Mouse (Mus musculus): Measurements from ENCODE around the gene Ift57. TPM values are rescaled to one million over a fixed set of nuclear protein-coding genes. Genes with fewer than 3 reads are reported as not detected.

Gene Ift57
- polyA plus RNA-seq, 1 experiment from 2014 or later = 12.0 TPM

GRCm38 (mm10) chr16:49801399-49801798, 102.4 kb downstream of the Ift57 start:
- no peak overlapping the region for H3K4me3 ChIP-seq (ENCODE audit: low read depth, low read length)
- no peak overlapping the region for H3K9ac ChIP-seq (ENCODE audit: low read depth, low read length)
- no peak overlapping the region for H3K4me2 ChIP-seq
- no peaks in the 10 kb centered on the region for H3K36me3 ChIP-seq (ENCODE audit: control insufficient read depth, insufficient read depth, low read length)
- H3K4me1 ChIP-seq (replicated peaks; ENCODE audit: control insufficient read depth, insufficient read depth, low read length) = peaks cover 46% of the 10 kb centered on the region
- H3K27me3 ChIP-seq (replicated peaks; ENCODE audit: control insufficient read depth, insufficient read depth, low read length) = no peaks in the 10 kb centered on the region
- DNase-seq (ENCODE audit: low spot score) (no peak), ATAC-seq (replicated peaks; ENCODE audit: low FRiP score) (no peak)
- H3K9me3 ChIP-seq (ENCODE audit: control insufficient read depth, low read length) = no peaks in the 10 kb centered on the region
- WGBS = 42% methylated on average over 5 of the region's 5 CpGs
- H3K27ac ChIP-seq (ENCODE audit: low read depth, low read length) = peak overlapping the region; percentile 99; the same call in 1 of the 2 replicates

GRCm38 (mm10) chr16:49802993-49803392, 104.0 kb downstream of the Ift57 start:
- Histone ChIP-seq H3K9ac (ENCODE audit: low read depth, low read length) (no peak overlapping the region), H3K4me3 (ENCODE audit: low read depth, low read length) (no peak overlapping the region), H3K27me3 (replicated peaks; ENCODE audit: control insufficient read depth, insufficient read depth, low read length) (no peaks in the 10 kb centered on the region), H3K4me2 (no peak overlapping the region), H3K9me3 (ENCODE audit: control insufficient read depth, low read length) (no peaks in the 10 kb centered on the region), H3K36me3 (ENCODE audit: control insufficient read depth, insufficient read depth, low read length) (no peaks in the 10 kb centered on the region), H3K27ac (ENCODE audit: low read depth, low read length) (no peak overlapping the region), H3K4me1 (replicated peaks; ENCODE audit: control insufficient read depth, insufficient read depth, low read length) (peaks cover 50% of the 10 kb centered on the region)
- ATAC-seq (replicated peaks; ENCODE audit: low FRiP score) (no peak), DNase-seq (ENCODE audit: low spot score) (no peak)
- WGBS = 82% methylated on average over 2 of the region's 2 CpGs

GRCm38 (mm10) chr16:49803932-49804461, 105.0 kb downstream of the Ift57 start:
- Histone ChIP-seq H3K4me1 (replicated peaks; ENCODE audit: control insufficient read depth, insufficient read depth, low read length) (peaks cover 45% of the 10 kb centered on the region), H3K9ac (ENCODE audit: low read depth, low read length) (peak overlapping the region; percentile 69), H3K27ac (ENCODE audit: low read depth, low read length) (peak overlapping the region; percentile 75), H3K27me3 (replicated peaks; ENCODE audit: control insufficient read depth, insufficient read depth, low read length) (no peaks in the 10 kb centered on the region), H3K9me3 (ENCODE audit: control insufficient read depth, low read length) (no peaks in the 10 kb centered on the region), H3K36me3 (ENCODE audit: control insufficient read depth, insufficient read depth, low read length) (no peaks in the 10 kb centered on the region), H3K4me2 (peak overlapping the region; percentile 86), H3K4me3 (ENCODE audit: low read depth, low read length) (peak overlapping the region; percentile 41)
- peak; percentile 41 for DNase-seq (ENCODE audit: low spot score)
- no peak for ATAC-seq (replicated peaks; ENCODE audit: low FRiP score)
- 3% methylated on average over 12 of the region's 12 CpGs for WGBS

DNA sequence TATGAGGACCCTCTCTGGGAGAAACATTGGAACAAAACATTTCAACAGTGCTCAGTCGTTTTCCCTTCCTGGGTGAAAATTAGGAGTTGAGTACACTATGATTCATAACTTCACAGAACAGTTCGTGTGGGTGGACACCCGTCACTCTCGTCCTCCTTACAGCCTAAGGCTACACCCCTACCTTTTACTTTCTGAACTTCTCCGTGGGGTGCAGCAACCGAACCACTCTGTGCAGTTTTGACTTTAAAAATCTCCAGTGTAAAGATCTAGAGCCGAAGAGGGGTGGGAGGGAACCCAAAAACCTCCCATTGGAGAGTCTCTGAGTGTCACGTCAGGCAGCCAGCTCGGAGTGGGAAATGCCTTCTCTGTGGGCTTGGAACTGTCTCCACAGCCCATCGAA, 107.9 kb downstream of the Ift57 start:
- Histone ChIP-seq H3K4me3 (ENCODE audit: low read depth, low read length) (no peak overlapping the region), H3K27ac (ENCODE audit: low read depth, low read length) (no peak overlapping the region), H3K4me1 (replicated peaks; ENCODE audit: control insufficient read depth, insufficient read depth, low read length) (peaks cover 21% of the 10 kb centered on the region), H3K36me3 (ENCODE audit: control insufficient read depth, insufficient read depth, low read length) (no peaks in the 10 kb centered on the region), H3K9me3 (ENCODE audit: control insufficient read depth, low read length) (no peaks in the 10 kb centered on the region), H3K4me2 (no peak overlapping the region), H3K27me3 (replicated peaks; ENCODE audit: control insufficient read depth, insufficient read depth, low read length) (no peaks in the 10 kb centered on the region; the same call in 1 of the 2 replicates), H3K9ac (ENCODE audit: low read depth, low read length) (no peak overlapping the region)
- no peak for ATAC-seq (replicated peaks; ENCODE audit: low FRiP score)
- DNase-seq (ENCODE audit: low spot score) = no peak
- WGBS = 82% methylated on average over 10 of the region's 10 CpGs

DNA sequence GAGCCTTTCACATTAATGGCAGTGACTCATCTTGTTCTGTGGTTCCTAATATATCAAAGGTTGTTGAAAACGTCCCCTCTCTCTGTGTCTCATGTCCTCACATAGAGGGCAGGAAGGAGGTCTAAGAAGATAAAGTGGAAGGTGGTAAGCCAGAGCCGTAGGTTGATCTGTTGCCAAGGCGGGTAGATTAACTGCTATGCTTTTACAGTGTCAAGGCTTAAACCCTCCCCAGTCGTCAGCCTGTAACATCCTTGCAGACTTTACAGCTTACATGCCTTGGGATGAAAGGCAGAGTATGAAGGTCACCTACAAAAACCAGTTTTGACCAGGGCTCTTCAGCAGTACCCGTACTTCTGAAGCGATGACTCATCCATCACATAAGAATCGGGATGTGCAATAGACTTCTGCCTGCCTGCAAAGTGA, 108.4 kb downstream of the Ift57 start:
- H3K27me3 ChIP-seq (replicated peaks; ENCODE audit: control insufficient read depth, insufficient read depth, low read length) = no peaks in the 10 kb centered on the region; the same call in 1 of the 2 replicates
- WGBS = 50% methylated on average over 7 of the region's 7 CpGs
- no peak for DNase-seq (ENCODE audit: low spot score)
- H3K4me1 ChIP-seq (replicated peaks; ENCODE audit: control insufficient read depth, insufficient read depth, low read length) = peaks cover 21% of the 10 kb centered on the region
- no peak overlapping the region for H3K9ac ChIP-seq (ENCODE audit: low read depth, low read length)
- no peak overlapping the region for H3K4me3 ChIP-seq (ENCODE audit: low read depth, low read length)
- no peak overlapping the region for H3K4me2 ChIP-seq
- H3K36me3 ChIP-seq (ENCODE audit: control insufficient read depth, insufficient read depth, low read length) = no peaks in the 10 kb centered on the region
- no peaks in the 10 kb centered on the region for H3K9me3 ChIP-seq (ENCODE audit: control insufficient read depth, low read length)
- ATAC-seq (replicated peaks; ENCODE audit: low FRiP score) = 0 out of 2 replicates have a peak, but pooled peaks have one; percentile 29
- no peak overlapping the region for H3K27ac ChIP-seq (ENCODE audit: low read depth, low read length)

GRCm38 (mm10) chr16:49807862-49808430, 108.9 kb downstream of the Ift57 start:
- DNase-seq (ENCODE audit: low spot score) = no peak
- 76% methylated on average over 18 of the region's 18 CpGs for WGBS
- H3K4me2 ChIP-seq = no peak overlapping the region
- no peak overlapping the region for H3K4me3 ChIP-seq (ENCODE audit: low read depth, low read length)
- H3K9ac ChIP-seq (ENCODE audit: low read depth, low read length) = no peak overlapping the region
- H3K4me1 ChIP-seq (replicated peaks; ENCODE audit: control insufficient read depth, insufficient read depth, low read length) = peaks cover 20% of the 10 kb centered on the region
- H3K27ac ChIP-seq (ENCODE audit: low read depth, low read length) = no peak overlapping the region
- no peaks in the 10 kb centered on the region for H3K36me3 ChIP-seq (ENCODE audit: control insufficient read depth, insufficient read depth, low read length)
- H3K27me3 ChIP-seq (replicated peaks; ENCODE audit: control insufficient read depth, insufficient read depth, low read length) = no peaks in the 10 kb centered on the region; the same call in 1 of the 2 replicates
- no peak for ATAC-seq (replicated peaks; ENCODE audit: low FRiP score)
- no peaks in the 10 kb centered on the region for H3K9me3 ChIP-seq (ENCODE audit: control insufficient read depth, low read length)

DNA sequence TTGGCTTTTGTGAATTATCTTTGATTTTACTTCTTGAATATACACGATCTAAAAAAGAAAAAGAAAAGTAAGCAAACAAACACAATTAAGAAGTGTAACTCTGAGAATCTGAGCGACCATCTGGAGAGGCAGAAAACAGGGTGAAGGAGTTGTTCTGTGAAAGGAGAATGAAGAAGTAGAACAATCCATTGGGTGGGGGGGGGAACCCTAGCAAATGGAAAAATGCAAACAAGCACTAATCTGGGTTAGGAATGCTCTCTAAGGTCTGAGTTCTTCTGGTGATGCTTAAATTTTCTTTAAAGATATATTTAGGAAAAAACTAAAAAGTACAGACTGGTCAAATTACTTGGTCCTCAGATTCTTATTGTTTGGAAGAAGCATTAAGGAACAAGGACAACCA, 112.9 kb downstream of the Ift57 start:
- no peak overlapping the region for H3K27ac ChIP-seq (ENCODE audit: low read depth, low read length)
- ATAC-seq (replicated peaks; ENCODE audit: low FRiP score) (no peak), DNase-seq (ENCODE audit: low spot score) (no peak)
- H3K4me2 ChIP-seq = no peak overlapping the region
- no peaks in the 10 kb centered on the region; the same call in 1 of the 2 replicates for H3K27me3 ChIP-seq (replicated peaks; ENCODE audit: control insufficient read depth, insufficient read depth, low read length)
- no peak overlapping the region for H3K9ac ChIP-seq (ENCODE audit: low read depth, low read length)
- H3K9me3 ChIP-seq (ENCODE audit: control insufficient read depth, low read length) = no peaks in the 10 kb centered on the region
- WGBS = 77% methylated on average over 2 of the region's 2 CpGs
- no peaks in the 10 kb centered on the region for H3K36me3 ChIP-seq (ENCODE audit: control insufficient read depth, insufficient read depth, low read length)
- H3K4me3 ChIP-seq (ENCODE audit: low read depth, low read length) = no peak overlapping the region
- H3K4me1 ChIP-seq (replicated peaks; ENCODE audit: control insufficient read depth, insufficient read depth, low read length) = 0 out of 2 replicates have a peak, but pooled peaks cover 5% of the 10 kb centered on the region

DNA sequence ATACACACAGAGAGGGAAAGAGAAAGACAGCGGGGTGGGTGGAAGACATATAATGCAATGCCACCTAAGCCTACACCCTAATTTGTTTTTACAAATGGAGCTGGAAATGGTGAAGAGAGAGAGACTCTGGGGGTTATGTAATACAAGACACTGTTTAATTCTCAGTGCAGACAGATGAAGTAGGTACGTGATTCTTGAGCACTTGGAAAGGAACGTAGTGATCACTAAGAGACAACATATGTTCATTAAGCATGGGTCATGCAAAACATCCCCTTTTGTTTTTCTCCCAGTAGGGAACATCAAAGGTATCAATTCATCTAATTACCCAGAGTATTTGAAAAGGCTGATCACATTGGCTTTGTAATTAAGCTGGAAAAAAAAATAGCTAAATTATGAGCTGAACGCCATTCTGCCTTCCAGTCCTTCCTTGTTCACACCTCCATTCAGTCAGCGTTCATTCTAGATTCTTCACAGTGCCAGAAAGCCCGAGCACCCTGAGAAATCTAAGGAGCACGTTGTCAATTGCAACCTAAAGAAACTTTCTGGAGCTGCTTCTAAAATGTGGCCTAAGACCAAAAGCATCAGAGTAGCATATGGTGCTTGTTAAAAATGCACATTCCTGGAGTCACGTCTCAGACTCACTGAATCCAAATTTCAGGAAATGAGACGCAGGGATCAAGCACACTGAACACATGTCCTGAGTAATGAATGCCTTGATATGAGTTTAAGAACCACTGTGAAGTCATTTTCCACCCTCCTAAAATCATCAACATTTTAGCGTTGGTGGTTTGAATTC, 114.0 kb downstream of the Ift57 start:
- 0 out of 2 replicates have a peak, but pooled peaks cover under 1% of the 10 kb centered on the region for H3K4me1 ChIP-seq (replicated peaks; ENCODE audit: control insufficient read depth, insufficient read depth, low read length)
- DNase-seq (ENCODE audit: low spot score) (no peak), ATAC-seq (replicated peaks; ENCODE audit: low FRiP score) (no peak)
- no peaks in the 10 kb centered on the region for H3K9me3 ChIP-seq (ENCODE audit: control insufficient read depth, low read length)
- no peak overlapping the region for H3K4me2 ChIP-seq
- no peak overlapping the region for H3K9ac ChIP-seq (ENCODE audit: low read depth, low read length)
- H3K4me3 ChIP-seq (ENCODE audit: low read depth, low read length) = no peak overlapping the region
- no peaks in the 10 kb centered on the region for H3K36me3 ChIP-seq (ENCODE audit: control insufficient read depth, insufficient read depth, low read length)
- H3K27me3 ChIP-seq (replicated peaks; ENCODE audit: control insufficient read depth, insufficient read depth, low read length) = no peaks in the 10 kb centered on the region; the same call in 1 of the 2 replicates
- 87% methylated on average over 10 of the region's 10 CpGs for WGBS
- H3K27ac ChIP-seq (ENCODE audit: low read depth, low read length) = no peak overlapping the region
